8 mouse cellular contexts compared by ENCODE assay signal in genomic region chr11:46069408-46070003, GRCm38 (mm10). TPM values are rescaled to one million over a fixed set of nuclear protein-coding genes. Genes with fewer than 3 reads are reported as not detected.
DNase-seq lines count a peak whose midpoint lies in the region; ATAC-seq and TF ChIP-seq lines count a peak whose summit lies in the region.

No protein-coding gene starts in this region.

- H3K36me3 ChIP-seq in lung, embryonic 16.5 days (ENCODE audit: control insufficient read depth, insufficient read depth, low read length), result peaks cover 4% of the 10 kb centered on the region; the same call in 1 of the 2 replicates
- H3K36me3 ChIP-seq in embryonic facial prominence, embryonic 13.5 days, result peaks cover 19% of the 10 kb centered on the region; the same call in 1 of the 2 replicates
- H3K36me3 ChIP-seq in intestine, embryonic 14.5 days (ENCODE audit: control insufficient read depth, insufficient read depth, low read length), result peaks cover 23% of the 10 kb centered on the region; the same call in 1 of the 2 replicates

- DNase-seq in lung, adult 2 months, result no peak
- DNase-seq in intestine, embryonic 14.5 days (ENCODE audit: low spot score), result no peak
- DNase-seq in retina, postnatal 1 day, result peak; percentile 33
- DNase-seq in adrenal gland, adult (ENCODE audit: inconsistent age in 2 of 2, low spot score in 1 of 2), result no peak
- DNase-seq in cerebellum, postnatal 36 days, result no peak
- DNase-seq in natural killer cell, adult 2 months (ENCODE audit: low spot score in 2 of 2), result no peak

- no peak overlapping the region for H3K4me3 ChIP-seq in lung, embryonic 16.5 days (ENCODE audit: low read length)
- no peak overlapping the region for H3K4me3 ChIP-seq in lung, adult 2 months (replicated peaks; ENCODE audit: extremely low read depth, low read depth, low read length)
- H3K4me3 ChIP-seq in embryonic facial prominence, embryonic 13.5 days, result no peak overlapping the region
- no peak overlapping the region for H3K4me3 ChIP-seq in intestine, embryonic 14.5 days (ENCODE audit: low read depth, low read length)

- ATAC-seq in lung, embryonic 16.5 days (ENCODE audit: low read depth), result peak; percentile 20; the same call in 1 of the 2 replicates
- no peak for ATAC-seq in embryonic facial prominence, embryonic 13.5 days (ENCODE audit: insufficient number of reproducible peaks, insufficient read depth, low FRiP score, low TSS enrichment, low read depth)
- ATAC-seq in intestine, embryonic 14.5 days (replicated peaks; ENCODE audit: low FRiP score, low TSS enrichment, low read depth), result no peak

- no peak for TF ChIP-seq CTCF in lung, adult 2 months (IDR thresholded peaks at IDR 0.05; ENCODE audit: insufficient read depth, low read length)

- peak overlapping the region; percentile 16; the same call in 1 of the 2 replicates for H3K4me2 ChIP-seq in lung, embryonic 16.5 days (ENCODE audit: low read depth, low read length)
- H3K4me2 ChIP-seq in embryonic facial prominence, embryonic 13.5 days, result peak overlapping the region; percentile 35
- peak overlapping the region; percentile 22; the same call in 1 of the 2 replicates for H3K4me2 ChIP-seq in intestine, embryonic 14.5 days (ENCODE audit: low read length)

- WGBS in lung, embryonic 16.5 days, result 32% methylated on average over 17 of the region's 17 CpGs
- WGBS in lung, adult 2 months, result 33% methylated on average over 17 of the region's 17 CpGs
- WGBS in embryonic facial prominence, embryonic 13.5 days, result 22% methylated on average over 17 of the region's 17 CpGs
- 36% methylated on average over 16 of the region's 17 CpGs for WGBS in intestine, embryonic 14.5 days

- no peak for TF ChIP-seq POLR2A in lung, adult 2 months (IDR thresholded peaks at IDR 0.05; ENCODE audit: borderline replicate concordance, extremely low read depth, low read depth, low read length)

- H3K9me3 ChIP-seq in lung, embryonic 16.5 days (ENCODE audit: control insufficient read depth, low read length), result no peaks in the 10 kb centered on the region
- H3K9me3 ChIP-seq in embryonic facial prominence, embryonic 13.5 days, result no peaks in the 10 kb centered on the region
- no peaks in the 10 kb centered on the region for H3K9me3 ChIP-seq in intestine, embryonic 14.5 days (ENCODE audit: control insufficient read depth, low read length)

- peak overlapping the region; percentile 41 for H3K9ac ChIP-seq in lung, embryonic 16.5 days (ENCODE audit: low read length)
- H3K9ac ChIP-seq in embryonic facial prominence, embryonic 13.5 days, result no peak overlapping the region
- H3K9ac ChIP-seq in intestine, embryonic 14.5 days (ENCODE audit: low read length), result 0 out of 2 replicates have a peak overlapping the region, but pooled peaks have one; percentile 27

- no peaks in the 10 kb centered on the region for H3K27me3 ChIP-seq in lung, embryonic 16.5 days (ENCODE audit: control insufficient read depth, insufficient read depth, low read depth, low read length)
- H3K27me3 ChIP-seq in embryonic facial prominence, embryonic 13.5 days, result no peaks in the 10 kb centered on the region
- no peaks in the 10 kb centered on the region for H3K27me3 ChIP-seq in intestine, embryonic 14.5 days (replicated peaks; ENCODE audit: control insufficient read depth, insufficient read depth, low read length)

- peak overlapping the region; percentile 98 for H3K27ac ChIP-seq in lung, embryonic 16.5 days (ENCODE audit: low read length)
- H3K27ac ChIP-seq in embryonic facial prominence, embryonic 13.5 days, result peak overlapping the region; percentile 83
- H3K27ac ChIP-seq in intestine, embryonic 14.5 days (ENCODE audit: low read depth), result peak overlapping the region; percentile 88

- H3K4me1 ChIP-seq in lung, embryonic 16.5 days (replicated peaks; ENCODE audit: control insufficient read depth, insufficient read depth, low read length), result peaks cover 67% of the 10 kb centered on the region
- H3K4me1 ChIP-seq in lung, adult 2 months (ENCODE audit: control insufficient read depth, insufficient read depth, low read length), result peaks cover 40% of the 10 kb centered on the region
- H3K4me1 ChIP-seq in embryonic facial prominence, embryonic 13.5 days, result peaks cover 69% of the 10 kb centered on the region
- H3K4me1 ChIP-seq in intestine, embryonic 14.5 days (replicated peaks; ENCODE audit: control insufficient read depth, insufficient read depth, low read length), result peaks cover 46% of the 10 kb centered on the region

RNA-seq across cellular contexts. Expression of gene Adam19, which starts 13.7 kb away (rescaled TPM):
- polyA plus RNA-seq in lung, embryonic 16.5 days (2015; fragmentation: Nextera tagmentation; extraction: Ambion mirVana), result 20.7 and 22.2 TPM in 2 replicates
- 24.3 and 29.4 TPM in 2 replicates for polyA plus RNA-seq in lung, adult 2 months (2012; rRNA removed)
- 9.7 and 10.0 TPM in 2 replicates for polyA plus RNA-seq in embryonic facial prominence, embryonic 13.5 days (2015; fragmentation: Nextera tagmentation; extraction: Ambion mirVana)
- 21.3 and 24.6 TPM in 2 replicates for polyA plus RNA-seq in intestine, embryonic 14.5 days (2014; fragmentation: Nextera tagmentation; extraction: Ambion mirVana)

RNA-seq across cellular contexts. Expression of gene Gm12166, which starts 17.4 kb away (rescaled TPM):
- 5.4 and 6.8 TPM in 2 replicates for polyA plus RNA-seq in lung, embryonic 16.5 days (2015; fragmentation: Nextera tagmentation; extraction: Ambion mirVana)
- polyA plus RNA-seq in lung, adult 2 months (2012; rRNA removed), result 16.8 and 19.8 TPM in 2 replicates
- polyA plus RNA-seq in embryonic facial prominence, embryonic 13.5 days (2015; fragmentation: Nextera tagmentation; extraction: Ambion mirVana), result 3.1 and 5.8 TPM in 2 replicates
- 4.1 and 4.6 TPM in 2 replicates for polyA plus RNA-seq in intestine, embryonic 14.5 days (2014; fragmentation: Nextera tagmentation; extraction: Ambion mirVana)
